Mouse (Mus musculus): ENCODE measurements around the gene Abcc5. TPM values are rescaled to one million over a fixed set of nuclear protein-coding genes. Genes with fewer than 3 reads are reported as not detected.
"Not testable (repeated sequence)": the region's sequence is repeated elsewhere in the genome, so short reads cannot be mapped to it uniquely, and the experiment has no call there.

Gene Abcc5
- 100 to 1,000 TPM; 209 to 242 TPM for total RNA-seq (2021)

DNA sequence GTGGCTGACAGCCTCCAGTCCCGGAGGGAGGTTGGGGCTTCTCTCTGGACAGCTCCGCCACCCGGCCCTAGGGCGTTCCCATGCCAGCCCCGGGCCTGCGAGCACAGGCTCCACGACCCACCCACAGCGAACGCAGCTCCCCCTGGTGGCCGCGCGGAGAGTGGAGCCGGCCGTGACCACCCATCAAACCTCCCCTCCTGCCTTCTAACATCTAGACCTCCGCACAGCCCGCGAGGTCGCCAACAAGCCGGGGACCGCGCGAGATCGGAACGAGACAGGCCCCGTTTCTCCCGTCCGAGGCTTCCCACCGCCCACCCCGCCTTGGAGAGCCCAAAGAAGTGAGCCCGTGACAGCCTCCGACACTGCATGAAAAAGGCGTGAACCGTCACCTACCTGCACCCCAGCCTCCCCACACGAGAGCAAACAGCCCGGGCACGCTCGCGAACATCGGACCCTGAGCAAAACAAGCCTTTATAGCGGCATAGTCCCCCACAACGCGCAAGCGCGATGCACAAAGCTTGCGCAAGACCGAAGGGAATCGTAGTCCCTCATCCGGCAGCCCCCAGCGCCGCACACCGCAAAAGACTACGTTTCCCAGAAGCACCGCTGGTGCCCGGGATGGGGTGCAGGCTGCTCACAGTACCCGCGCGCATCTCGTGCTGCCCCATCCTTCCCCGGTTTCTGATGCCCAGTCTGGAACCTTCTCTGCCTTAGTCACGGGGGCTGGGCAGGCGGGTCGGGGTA is at the start of gene Abcc5:
TSS of gene Abcc5 (minus strand) at position 540 of the 744 bp plus-strand sequence.
- intact Hi-C loops (cut with DNase I): no loop called here
- DNase-seq (ENCODE audit: low spot score in 2 of 2): peak; percentile 93 to 98

DNA sequence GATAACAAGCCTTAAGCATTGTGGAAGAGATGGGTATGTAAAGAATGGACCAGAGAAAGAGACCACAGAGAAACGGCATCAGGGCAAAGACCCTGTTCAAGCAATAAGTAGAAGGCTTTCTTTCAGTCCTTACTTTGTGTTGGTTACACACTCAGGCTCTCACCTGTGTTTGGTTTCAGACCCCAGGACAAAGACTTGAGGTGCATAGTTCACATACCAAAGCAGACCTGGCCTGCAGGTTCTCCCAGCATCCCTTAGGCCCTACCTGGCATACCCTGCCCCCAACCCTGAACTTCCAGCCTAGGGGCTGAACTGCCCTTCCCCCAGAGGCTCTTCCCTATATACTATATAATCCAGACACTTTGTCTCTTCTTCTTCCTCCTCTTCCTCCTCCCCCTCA is 49.1 kb upstream of the Abcc5 start:
- DNase-seq (ENCODE audit: low spot score in 2 of 2): no peak
- intact Hi-C loops (cut with DNase I): no loop called here

DNA sequence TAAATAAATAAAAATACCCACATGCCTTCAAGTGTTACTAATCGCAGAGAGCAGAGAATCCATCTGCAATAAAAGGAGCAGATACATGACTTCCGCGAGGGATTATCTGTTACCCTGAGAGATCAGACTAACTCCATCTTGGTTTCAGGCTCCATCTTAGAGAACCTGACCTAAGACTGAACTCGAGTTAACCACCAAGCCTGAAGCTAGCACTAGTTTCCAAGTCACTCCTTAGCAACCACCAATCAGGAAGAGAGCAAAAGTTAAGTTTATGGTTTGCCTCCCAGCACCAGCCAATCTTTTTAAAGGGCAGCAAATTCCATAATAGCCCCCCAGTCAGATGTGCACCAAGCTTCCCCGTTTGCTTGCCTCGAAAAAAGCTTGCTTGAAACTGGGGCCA is 48.6 kb upstream of the Abcc5 start:
- no peak for DNase-seq (ENCODE audit: low spot score in 2 of 2)
- intact Hi-C loops (cut with DNase I): no loop called here

DNA sequence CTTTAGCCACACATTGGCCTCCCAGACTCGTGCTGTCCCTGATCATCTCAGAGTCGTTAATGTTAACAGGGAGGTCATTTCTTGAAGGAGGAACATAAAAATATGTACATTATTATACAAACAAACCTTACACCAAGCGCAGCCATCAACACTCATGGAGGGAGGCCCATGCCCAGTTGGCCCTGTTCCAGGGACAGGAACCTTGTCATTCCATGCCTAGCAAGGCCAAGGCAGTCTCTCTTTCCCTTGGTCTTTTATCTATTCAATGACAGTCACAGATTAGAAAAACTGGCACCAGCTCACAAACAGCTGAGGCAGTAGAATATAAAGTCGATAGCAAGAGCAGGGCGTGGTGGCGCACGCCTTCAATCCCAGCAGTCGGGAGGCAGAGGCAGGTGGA is 48.0 kb upstream of the Abcc5 start:
- intact Hi-C loops (cut with DNase I): no loop called here
- no peak for DNase-seq (ENCODE audit: low spot score in 2 of 2)

DNA sequence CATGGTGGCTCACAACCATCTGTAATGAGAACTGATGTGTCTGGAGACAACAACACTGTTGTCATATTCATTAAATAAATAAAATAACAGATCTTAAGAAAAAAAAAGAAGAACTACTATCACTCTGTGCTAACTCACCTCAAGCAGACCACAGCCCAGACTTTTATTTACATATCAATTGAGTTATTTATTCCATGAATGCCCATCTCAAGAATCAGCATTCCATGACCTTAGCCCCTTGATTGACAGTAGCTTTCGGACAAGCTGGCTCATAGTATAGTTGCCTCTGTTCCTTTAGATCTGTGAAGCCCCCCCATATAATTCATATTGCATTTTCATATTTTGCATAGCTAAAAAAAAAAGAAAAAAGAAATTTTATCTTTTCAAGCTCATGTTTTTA is 47.6 kb upstream of the Abcc5 start:
- no peak for DNase-seq (ENCODE audit: low spot score in 2 of 2)
- intact Hi-C loops (cut with DNase I): no loop called here

DNA sequence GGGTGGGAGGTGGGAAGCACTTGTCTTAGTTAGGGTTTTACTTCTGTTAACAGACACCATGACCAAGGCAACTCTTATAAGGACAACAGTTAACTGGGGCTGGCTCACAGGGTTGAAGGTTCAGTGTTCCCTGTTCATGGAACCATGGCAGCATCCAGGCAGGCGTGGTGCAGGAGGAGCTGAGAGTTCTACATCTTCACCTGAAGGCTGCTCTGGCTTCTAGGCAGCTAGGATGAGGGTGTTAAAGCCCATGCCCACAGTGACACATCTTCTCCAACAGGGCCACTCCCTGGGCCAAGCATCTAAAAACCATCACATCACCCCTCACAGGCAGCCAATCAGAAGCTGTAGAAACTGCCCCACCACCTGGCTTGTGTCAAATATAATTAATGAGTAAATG is 45.5 kb upstream of the Abcc5 start:
- intact Hi-C loops (cut with DNase I): no loop called here
- no peak for DNase-seq (ENCODE audit: low spot score in 2 of 2)

DNA sequence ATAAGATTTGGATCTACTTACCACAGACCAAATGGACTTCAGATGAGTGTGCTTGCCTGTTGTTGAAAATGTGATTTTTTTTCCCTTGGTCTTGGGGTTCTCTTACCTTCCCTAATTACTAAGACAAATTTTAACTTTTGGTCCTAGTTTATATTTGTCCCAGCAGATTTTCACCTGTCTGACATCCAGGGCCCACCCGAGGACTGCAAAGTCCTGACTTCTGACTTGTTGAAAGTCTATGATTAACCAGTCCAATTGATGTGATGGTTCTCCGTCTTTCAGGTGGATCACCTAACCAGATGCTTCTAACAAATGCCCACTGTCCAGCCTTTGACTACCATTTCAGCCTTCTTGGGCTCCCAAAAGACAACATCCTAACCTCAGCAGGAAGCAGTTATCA is 44.8 kb upstream of the Abcc5 start:
- no peak for DNase-seq (ENCODE audit: low spot score in 2 of 2)
- intact Hi-C loops (cut with DNase I): no loop called here

DNA sequence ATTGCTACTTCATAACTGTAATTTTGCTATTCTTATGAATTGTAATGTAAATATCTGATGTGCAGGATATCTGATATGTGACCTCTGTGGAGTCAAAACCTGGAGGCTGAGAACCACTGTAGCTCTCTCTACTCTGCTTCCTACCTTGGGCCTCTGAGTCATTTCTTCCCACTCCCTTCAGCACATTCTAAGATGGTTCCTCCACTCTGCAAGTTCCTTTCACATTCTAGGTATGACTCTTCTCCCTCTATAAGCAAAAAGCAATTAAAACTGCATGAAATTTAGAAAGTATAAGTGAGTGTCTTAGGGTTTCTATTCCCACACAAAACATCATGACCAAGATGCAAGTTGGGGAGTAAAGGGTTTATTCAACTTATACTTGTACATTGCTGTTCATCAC is 38.5 kb upstream of the Abcc5 start:
- DNase-seq (ENCODE audit: low spot score in 2 of 2): no peak
- intact Hi-C loops (cut with DNase I): no loop called here

DNA sequence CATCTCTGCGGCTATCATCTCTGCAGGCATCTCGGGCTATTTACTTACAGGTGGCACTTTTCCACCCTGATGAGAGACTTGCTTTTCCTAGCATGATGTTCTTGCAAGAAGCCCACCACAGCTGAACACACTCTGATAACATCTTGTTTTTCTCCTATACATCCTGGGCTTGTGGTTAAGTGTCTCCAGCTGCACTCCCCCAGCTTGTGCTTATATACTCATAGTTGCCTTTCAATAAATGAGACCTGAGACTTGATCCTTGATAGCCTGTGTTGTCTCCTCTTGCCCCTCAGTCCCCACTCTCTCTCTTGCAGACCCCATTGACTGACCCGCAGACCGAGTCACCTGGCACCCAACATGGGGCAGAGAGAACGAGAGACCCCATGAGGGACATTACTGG is 32.5 kb upstream of the Abcc5 start:
- DNase-seq (ENCODE audit: low spot score in 2 of 2); intact Hi-C loops (cut with DNase I): not testable (repeated sequence)

DNA sequence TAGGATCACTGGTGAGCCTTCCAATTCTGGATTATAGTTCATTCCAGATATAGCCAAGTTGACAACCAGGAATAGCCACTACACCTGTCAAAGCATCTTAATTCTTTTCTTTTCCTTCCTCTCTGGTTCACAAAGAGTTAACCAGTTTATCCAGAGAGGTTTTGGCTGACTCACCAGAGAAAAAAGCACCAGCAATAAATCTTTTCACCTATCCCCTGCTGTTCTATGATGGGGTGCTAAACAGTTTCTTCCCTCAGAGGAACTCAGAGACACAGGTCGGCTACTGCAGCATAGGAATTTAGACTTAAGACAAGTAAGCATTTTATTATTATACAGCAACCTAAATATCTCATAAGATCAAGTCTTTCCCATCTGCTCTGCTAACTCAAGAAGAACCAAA is 29.9 kb upstream of the Abcc5 start:
- no peak for DNase-seq (ENCODE audit: low spot score in 2 of 2)
- intact Hi-C loops (cut with DNase I): no loop called here

DNA sequence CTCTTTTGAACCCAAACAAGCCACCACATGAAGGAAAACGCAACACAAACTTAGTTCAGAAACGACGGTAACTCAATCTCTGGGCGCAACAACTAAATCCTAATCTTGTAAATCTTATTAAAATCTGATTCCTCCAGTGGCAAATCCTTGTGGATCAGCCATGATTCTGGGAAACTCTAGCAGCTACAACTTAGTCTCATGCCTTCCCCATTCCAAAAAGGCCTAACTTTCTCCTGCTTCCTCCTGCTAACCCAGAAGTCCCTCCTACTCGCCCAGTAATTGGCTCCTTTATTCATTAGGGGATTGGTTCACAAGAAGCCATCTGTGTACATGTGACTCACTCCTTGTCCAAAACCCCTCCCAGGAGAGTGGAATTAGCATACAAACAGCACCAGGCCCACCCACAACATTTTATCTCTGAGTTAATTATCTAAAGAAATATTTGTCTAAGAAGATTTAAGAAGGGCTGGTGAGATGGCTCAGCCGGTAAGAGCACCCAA is 28.0 kb upstream of the Abcc5 start:
- DNase-seq (ENCODE audit: low spot score in 2 of 2): no peak
- intact Hi-C loops (cut with DNase I): no loop called here

DNA sequence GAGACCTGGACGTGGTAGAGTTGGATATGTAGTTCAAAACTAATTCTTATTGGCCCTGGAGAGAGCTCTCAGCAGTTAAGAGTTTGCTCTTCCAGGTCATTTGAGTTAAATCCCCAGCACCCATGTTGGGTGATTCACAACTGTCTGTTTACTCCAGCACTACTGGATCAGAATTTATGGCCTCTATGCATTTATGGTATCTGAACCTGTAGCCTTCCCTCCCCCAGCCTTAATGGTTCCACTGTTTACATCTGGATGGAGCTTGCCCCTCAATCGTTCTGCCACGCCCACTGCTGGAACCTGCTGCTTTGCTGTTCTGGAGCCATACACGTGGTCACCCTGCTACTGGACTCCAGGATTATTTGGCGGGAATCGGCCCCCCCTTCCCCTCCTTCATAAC is 25.6 kb upstream of the Abcc5 start:
- intact Hi-C loops (cut with DNase I): no loop called here
- DNase-seq (ENCODE audit: low spot score in 2 of 2): no peak

DNA sequence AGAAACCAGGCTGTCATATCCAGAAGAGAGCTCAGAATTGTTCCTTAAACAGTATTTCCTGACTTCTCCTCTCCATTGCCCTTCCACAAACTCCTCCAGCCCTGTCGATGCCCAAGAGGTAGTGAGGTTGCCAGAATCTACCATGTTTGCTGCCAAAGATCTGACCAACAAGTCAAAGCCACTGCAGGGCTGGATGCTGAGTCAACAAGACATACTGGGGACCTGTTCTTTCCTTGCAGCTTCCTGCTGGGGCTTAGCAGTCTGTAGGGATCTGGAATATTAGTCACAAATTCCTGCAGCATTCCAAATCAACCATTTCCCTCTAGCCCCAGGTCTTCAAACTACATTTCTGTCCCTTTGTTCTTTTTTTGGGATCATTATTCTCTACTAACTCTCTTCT is 19.7 kb upstream of the Abcc5 start:
- intact Hi-C loops (cut with DNase I): no loop called here
- no peak for DNase-seq (ENCODE audit: low spot score in 2 of 2)

DNA sequence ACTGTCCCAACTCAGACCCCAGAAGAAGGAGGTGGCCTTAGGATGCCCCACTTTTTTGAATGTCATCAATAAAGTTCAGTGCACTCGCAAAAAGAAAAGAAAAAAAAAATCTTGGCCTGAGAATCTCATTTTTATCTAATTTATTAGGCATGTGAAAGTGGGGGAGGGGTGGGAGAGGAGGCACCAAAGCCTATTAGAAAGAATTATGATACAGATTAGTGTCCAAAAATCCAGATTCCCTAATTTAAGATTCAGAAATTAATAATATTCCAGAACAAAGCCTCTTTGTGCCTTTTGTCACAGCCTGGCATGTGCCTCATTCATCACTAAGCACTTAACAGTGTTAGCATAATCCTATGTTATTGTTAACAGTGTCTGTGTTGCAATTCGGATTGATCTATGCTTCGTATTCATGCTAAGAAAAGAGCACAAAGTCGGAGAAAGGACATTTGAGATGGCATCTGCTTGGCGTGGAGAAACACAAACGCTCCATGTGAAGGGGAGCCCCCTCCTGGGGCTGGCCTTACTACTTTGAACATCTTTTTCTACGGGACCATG is 18.7 kb upstream of the Abcc5 start:
- intact Hi-C loops (cut with DNase I): loop anchor here (5.0 kb wide), 1 partner anchor 37 kb away; no protein-coding TSS in a partner anchor
- DNase-seq (ENCODE audit: low spot score in 2 of 2): no peak

DNA sequence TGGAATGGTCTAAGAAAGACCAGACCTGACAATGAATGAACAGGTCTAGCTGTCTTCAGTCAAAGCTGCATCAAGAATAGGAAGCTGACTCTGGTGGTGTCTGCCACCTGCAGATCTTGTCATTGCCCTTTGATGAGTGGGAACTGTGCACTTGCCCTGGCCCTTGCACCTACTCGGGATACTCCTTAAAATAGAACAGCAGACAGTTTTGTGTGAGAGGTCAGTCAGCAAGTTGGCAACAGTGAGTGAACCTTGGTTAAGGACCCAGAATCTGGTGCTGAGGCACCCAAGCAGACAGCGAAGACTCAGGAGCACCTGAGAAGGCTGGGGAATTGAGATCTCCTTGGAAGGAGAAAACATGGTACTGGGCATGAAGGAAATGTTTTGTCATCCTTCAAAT is 16.7 kb upstream of the Abcc5 start:
- intact Hi-C loops (cut with DNase I): loop anchor here (5.0 kb wide), 1 partner anchor 39 kb away; no protein-coding TSS in a partner anchor

DNA sequence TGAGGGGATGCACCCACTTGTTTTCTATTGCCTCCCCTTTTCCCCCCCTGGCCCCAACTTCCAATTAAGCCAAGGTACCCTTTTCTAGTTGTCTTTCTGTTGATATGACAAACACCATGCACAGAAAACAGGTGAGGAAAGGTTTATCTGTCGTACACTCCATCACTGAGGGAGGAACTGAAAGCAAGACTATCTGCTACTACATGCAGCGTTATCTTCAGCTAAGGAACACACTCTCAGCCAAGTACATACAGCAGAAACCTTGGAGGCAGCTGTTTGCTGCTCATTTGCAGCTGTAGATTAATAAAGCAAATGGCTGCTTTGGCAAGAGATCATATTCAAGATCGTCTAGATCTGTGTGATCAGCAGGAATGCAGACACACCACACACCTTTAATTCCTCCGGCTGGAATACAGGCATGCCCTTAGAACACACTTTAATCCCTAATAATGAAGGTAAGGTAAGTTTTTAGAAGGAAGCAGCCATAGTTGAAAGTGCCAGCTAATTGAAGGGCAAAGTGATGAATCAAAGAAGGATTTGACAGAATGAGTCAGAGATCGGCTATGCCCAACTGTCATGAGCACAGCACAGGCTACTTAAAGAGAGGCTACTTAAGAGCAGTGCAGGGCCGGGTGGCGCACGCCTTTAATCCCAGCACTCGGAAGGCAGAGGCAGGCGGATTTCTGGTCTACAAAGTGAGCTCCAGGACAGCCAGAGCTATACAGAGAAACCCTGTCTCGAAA is 12.7 kb upstream of the Abcc5 start:
- intact Hi-C loops (cut with DNase I): no loop called here
- no peak for DNase-seq (ENCODE audit: low spot score in 2 of 2)

More for the DNA sequence above, 16.7 kb upstream of the Abcc5 start:
- no peak for DNase-seq (ENCODE audit: low spot score in 2 of 2)

DNA sequence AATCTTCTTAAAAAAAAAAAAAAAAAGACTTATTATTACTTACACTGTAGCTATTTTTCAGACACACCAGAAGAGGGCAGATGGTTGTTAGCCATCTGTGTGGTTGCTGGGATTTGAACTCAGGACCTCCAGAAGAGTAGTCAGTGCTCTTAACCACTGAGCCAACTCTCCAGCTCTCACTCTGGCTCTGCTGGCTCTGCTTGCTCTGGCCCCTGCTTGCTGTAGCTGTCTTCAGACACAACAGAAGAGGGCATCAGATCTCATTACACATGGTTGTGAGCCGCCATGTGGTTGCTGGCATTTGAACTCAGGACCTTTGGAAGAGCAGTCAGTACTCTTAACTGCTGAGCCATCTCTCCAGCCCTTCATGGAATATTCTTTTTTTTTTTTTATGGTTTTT is 11.9 kb upstream of the Abcc5 start:
- intact Hi-C loops (cut with DNase I); DNase-seq (ENCODE audit: low spot score in 2 of 2): not testable (repeated sequence)

DNA sequence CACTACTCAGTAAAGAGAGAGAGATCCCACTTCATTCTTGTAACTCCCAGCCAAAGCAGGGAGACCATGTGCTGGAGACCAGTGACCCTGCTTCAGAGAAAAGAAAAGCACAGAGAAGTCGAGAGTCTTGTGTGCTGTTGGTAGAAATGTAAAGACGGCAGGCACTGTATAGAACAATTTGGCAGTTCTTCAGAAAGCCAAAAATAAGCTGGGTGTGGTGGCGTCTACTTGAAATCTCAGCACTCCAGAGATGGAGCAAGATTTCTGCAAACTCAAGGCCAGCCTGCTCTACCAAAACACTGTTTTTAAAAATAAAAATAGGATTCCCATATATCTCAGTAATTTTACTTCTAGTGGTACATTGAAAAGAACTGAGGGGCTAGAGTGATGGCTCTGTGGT is 10.1 kb upstream of the Abcc5 start:
- peak in 1 of 2 experiments; percentile 66 for DNase-seq (ENCODE audit: low spot score in 2 of 2)
- intact Hi-C loops (cut with DNase I): no loop called here

DNA sequence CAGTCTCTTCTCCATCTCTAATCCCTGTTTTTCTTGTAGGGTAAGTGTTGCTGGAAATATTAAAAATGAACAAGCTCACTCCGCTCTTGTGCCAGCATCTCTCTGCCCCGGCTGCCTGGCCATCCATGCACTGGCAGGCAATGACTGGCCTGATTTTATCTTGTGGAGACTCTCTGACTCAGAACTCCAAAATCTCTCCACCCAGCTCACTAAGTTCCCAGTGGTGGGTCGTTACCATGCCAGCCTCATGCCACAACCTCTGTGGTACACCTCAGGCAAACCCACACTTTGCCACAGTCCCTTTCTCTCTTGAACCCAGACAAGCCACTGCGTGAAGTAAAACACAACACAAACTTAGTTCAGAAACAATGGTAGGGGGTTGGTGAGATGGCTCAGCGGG is 3.1 kb upstream of the Abcc5 start:
- intact Hi-C loops (cut with DNase I): no loop called here

DNA sequence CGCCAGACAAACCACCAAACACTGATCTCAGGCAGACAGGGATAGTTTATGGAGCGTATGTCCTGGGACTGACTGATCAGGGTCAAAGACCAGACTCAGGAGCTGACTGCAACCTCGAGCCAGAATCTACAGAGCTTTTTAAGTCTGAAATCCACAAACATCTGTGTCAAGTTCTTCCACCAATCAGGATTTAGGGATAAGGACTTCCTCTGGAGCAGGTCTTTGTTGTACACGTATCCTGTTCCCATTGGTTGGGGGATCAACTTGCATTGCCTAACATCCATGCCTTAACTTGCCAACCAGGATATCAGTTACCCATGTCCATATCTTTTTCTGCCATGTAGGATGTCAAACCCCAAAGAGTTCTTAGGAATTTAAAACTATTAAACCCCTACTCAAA is 1.4 kb upstream of the Abcc5 start:
- intact Hi-C loops (cut with DNase I): no loop called here
- no peak for DNase-seq (ENCODE audit: low spot score in 2 of 2)

More for the DNA sequence above, 3.1 kb upstream of the Abcc5 start:
- no peak for DNase-seq (ENCODE audit: low spot score in 2 of 2)
